Mouse (Mus musculus) forebrain, embryonic 12.5 days (tissue): ENCODE results near the gene Rora. TPM values are rescaled to one million over a fixed set of nuclear protein-coding genes. Genes with fewer than 3 reads are reported as not detected.

Experiments used
- ATAC-seq: fragments of 200-750 bp; cut with Nextera tagmentation; 2 replicates; pipeline ENCODE4 v1.8.0; 2017; ENCODE audit warnings: moderate TSS enrichment; ENCODE audit not compliant: low FRiP score
- H3K27ac ChIP-seq: fragments of 300-500 bp; sonication (generic); 2 replicates; pipeline ENCODE4 v1.5.1; 2016; ENCODE audit warnings: mild to moderate bottlenecking
- H3K27me3 ChIP-seq: fragments of 300-500 bp; sonication (generic); 2 replicates; pipeline ENCODE4 v1.6.1; 2016; ENCODE audit warnings: mild to moderate bottlenecking
- H3K36me3 ChIP-seq: fragments of 300-500 bp; sonication (generic); replicated peaks from 2 replicates; pipeline ENCODE4 v1.6.1; 2016; ENCODE audit warnings: mild to moderate bottlenecking
- H3K4me1 ChIP-seq: fragments of 300-500 bp; sonication (generic); 2 replicates; pipeline ENCODE4 v1.6.1; 2016
- H3K4me2 ChIP-seq: fragments of 300-500 bp; sonication (generic); 2 replicates; pipeline ENCODE4 v1.6.1; 2016; ENCODE audit warnings: mild to moderate bottlenecking, moderate library complexity
- H3K4me3 ChIP-seq: fragments of 300-500 bp; sonication (generic); replicated peaks from 2 replicates; pipeline ENCODE4 v1.5.1; 2016; ENCODE audit warnings: mild to moderate bottlenecking
- H3K9ac ChIP-seq: fragments of 300-500 bp; sonication (generic); 2 replicates; pipeline ENCODE4 v1.6.1; 2016; ENCODE audit warnings: mild to moderate bottlenecking
- H3K9me3 ChIP-seq: fragments of 300-500 bp; sonication (generic); 2 replicates; pipeline ENCODE4 v1.6.1; 2016
- WGBS: fragments of 180-500 bp; shearing (Covaris S2); methylation state at CpG from one replicate; pipeline ENCODE4 v1.1.7; 2016; 5-methylcytosine and 5-hydroxymethylcytosine counted together
- polyA plus RNA-seq: library from polyadenylated mRNA; unstranded; fragments of >200 nt; fragmentation: Nextera tagmentation; extraction: Ambion mirVana; gene quantifications from 2 replicates; pipeline ENCODE4 v1.2.1, GENCODE M21; 2016

Gene Rora
- polyA plus RNA-seq, 1 experiment from 2014 or later = 7.3 TPM

- Histone ChIP-seq H3K27ac (no peak overlapping the region), H3K27me3 (peaks cover 46% of the 10 kb centered on the region), H3K9ac (no peak overlapping the region)
Observed at GRCm38 (mm10) chr9:68976851-68977250, 323.3 kb downstream of the Rora start.

GRCm38 (mm10) chr9:68978656-68979055 lies 325.1 kb downstream of the Rora start:
- WGBS = 70% methylated on average over 4 of the region's 4 CpGs

More at GRCm38 (mm10) chr9:68976851-68977250, 323.3 kb downstream of the Rora start:
- Histone ChIP-seq H3K4me2 (0 out of 2 replicates have a peak overlapping the region, but pooled peaks have one; percentile 6), H3K9me3 (no peaks in the 10 kb centered on the region), H3K4me3 (no peak overlapping the region), H3K4me1 (peaks cover 31% of the 10 kb centered on the region), H3K36me3 (no peaks in the 10 kb centered on the region)
- 6% methylated on average over 4 of the region's 4 CpGs for WGBS
- no peak for ATAC-seq

GRCm38 (mm10) chr9:68980041-68980440 lies 326.5 kb downstream of the Rora start:
- no peak overlapping the region for H3K4me3 ChIP-seq
- no peaks in the 10 kb centered on the region for H3K36me3 ChIP-seq
- H3K27me3 ChIP-seq = peaks cover 55% of the 10 kb centered on the region
- no peak overlapping the region for H3K27ac ChIP-seq
- no peak overlapping the region for H3K9ac ChIP-seq
- no peak for ATAC-seq
- no peaks in the 10 kb centered on the region for H3K9me3 ChIP-seq
- 82% methylated on average over 4 of the region's 4 CpGs for WGBS
- peaks cover 40% of the 10 kb centered on the region for H3K4me1 ChIP-seq
- no peak overlapping the region for H3K4me2 ChIP-seq

More at GRCm38 (mm10) chr9:68978656-68979055, 325.1 kb downstream of the Rora start:
- H3K27ac ChIP-seq = no peak overlapping the region
- peaks cover 38% of the 10 kb centered on the region for H3K4me1 ChIP-seq
- no peaks in the 10 kb centered on the region for H3K36me3 ChIP-seq
- H3K27me3 ChIP-seq = peaks cover 49% of the 10 kb centered on the region
- H3K9me3 ChIP-seq = no peaks in the 10 kb centered on the region
- no peak overlapping the region for H3K4me2 ChIP-seq
- no peak overlapping the region for H3K4me3 ChIP-seq
- no peak for ATAC-seq
- no peak overlapping the region for H3K9ac ChIP-seq

GRCm38 (mm10) chr9:68985046-68985445 lies 331.5 kb downstream of the Rora start:
- Histone ChIP-seq H3K4me2 (no peak overlapping the region), H3K4me3 (no peak overlapping the region), H3K27ac (no peak overlapping the region), H3K9ac (no peak overlapping the region), H3K27me3 (peaks cover 46% of the 10 kb centered on the region), H3K36me3 (no peaks in the 10 kb centered on the region), H3K4me1 (peaks cover 18% of the 10 kb centered on the region), H3K9me3 (no peaks in the 10 kb centered on the region)
- no peak for ATAC-seq
- 86% methylated on average over 6 of the region's 6 CpGs for WGBS

GRCm38 (mm10) chr9:68985796-68986195 lies 332.2 kb downstream of the Rora start:
- no peak overlapping the region for H3K27ac ChIP-seq
- no peaks in the 10 kb centered on the region for H3K36me3 ChIP-seq
- no peaks in the 10 kb centered on the region for H3K9me3 ChIP-seq
- H3K27me3 ChIP-seq = peaks cover 38% of the 10 kb centered on the region
- no peak overlapping the region for H3K4me3 ChIP-seq
- WGBS = 21% methylated on average over 3 of the region's 3 CpGs
- H3K9ac ChIP-seq = no peak overlapping the region
- ATAC-seq = no peak
- H3K4me1 ChIP-seq = peaks cover 18% of the 10 kb centered on the region
- no peak overlapping the region for H3K4me2 ChIP-seq

GRCm38 (mm10) chr9:68987290-68988042 lies 333.9 kb downstream of the Rora start:
- Histone ChIP-seq H3K27ac (no peak overlapping the region), H3K9ac (no peak overlapping the region), H3K4me1 (peaks cover 15% of the 10 kb centered on the region), H3K36me3 (no peaks in the 10 kb centered on the region), H3K4me3 (no peak overlapping the region), H3K9me3 (no peaks in the 10 kb centered on the region), H3K4me2 (no peak overlapping the region), H3K27me3 (peaks cover 30% of the 10 kb centered on the region)
- ATAC-seq = no peak
- WGBS = 80% methylated on average over 6 of the region's 6 CpGs

- Histone ChIP-seq H3K27ac (no peak overlapping the region), H3K9me3 (no peaks in the 10 kb centered on the region), H3K9ac (no peak overlapping the region), H3K36me3 (no peaks in the 10 kb centered on the region), H3K4me2 (no peak overlapping the region), H3K4me3 (no peak overlapping the region), H3K27me3 (peaks cover 30% of the 10 kb centered on the region), H3K4me1 (peaks cover 14% of the 10 kb centered on the region)
- 81% methylated on average over 13 of the region's 13 CpGs for WGBS
- no peak for ATAC-seq
Observed at GRCm38 (mm10) chr9:68988162-68988911, 334.8 kb downstream of the Rora start.

- H3K27me3 ChIP-seq = peaks cover 15% of the 10 kb centered on the region
Observed at GRCm38 (mm10) chr9:68989885-68990449, 336.4 kb downstream of the Rora start.

GRCm38 (mm10) chr9:68993881-68994280 lies 340.3 kb downstream of the Rora start:
- Histone ChIP-seq H3K27ac (no peak overlapping the region), H3K4me2 (no peak overlapping the region), H3K9me3 (peaks cover 2% of the 10 kb centered on the region; the same call in 1 of the 2 replicates), H3K9ac (no peak overlapping the region), H3K36me3 (no peaks in the 10 kb centered on the region), H3K4me1 (peaks cover 4% of the 10 kb centered on the region; the same call in 1 of the 2 replicates), H3K4me3 (no peak overlapping the region), H3K27me3 (no peaks in the 10 kb centered on the region)
- WGBS = 68% methylated on average over 2 of the region's 2 CpGs
- no peak for ATAC-seq

More at GRCm38 (mm10) chr9:68989885-68990449, 336.4 kb downstream of the Rora start:
- Histone ChIP-seq H3K9me3 (no peaks in the 10 kb centered on the region), H3K4me2 (no peak overlapping the region), H3K4me1 (peaks cover 12% of the 10 kb centered on the region), H3K27ac (no peak overlapping the region), H3K9ac (no peak overlapping the region), H3K4me3 (no peak overlapping the region), H3K36me3 (no peaks in the 10 kb centered on the region)
- no peak for ATAC-seq
- 45% methylated on average over 7 of the region's 7 CpGs for whole genome bisulfite sequencing

- Histone ChIP-seq H3K4me3 (no peak overlapping the region), H3K9me3 (peaks cover 2% of the 10 kb centered on the region; the same call in 1 of the 2 replicates), H3K27ac (no peak overlapping the region), H3K36me3 (no peaks in the 10 kb centered on the region), H3K4me1 (no peaks in the 10 kb centered on the region), H3K9ac (no peak overlapping the region), H3K27me3 (no peaks in the 10 kb centered on the region), H3K4me2 (no peak overlapping the region)
- ATAC-seq = no peak
- WGBS = 73% methylated on average over 9 of the region's 9 CpGs
Observed at GRCm38 (mm10) chr9:68998961-68999360, 345.4 kb downstream of the Rora start.

- no peak for ATAC-seq
- Histone ChIP-seq H3K4me3 (no peak overlapping the region), H3K27me3 (no peaks in the 10 kb centered on the region), H3K4me2 (no peak overlapping the region), H3K9ac (no peak overlapping the region), H3K36me3 (no peaks in the 10 kb centered on the region), H3K4me1 (no peaks in the 10 kb centered on the region), H3K27ac (no peak overlapping the region), H3K9me3 (no peaks in the 10 kb centered on the region)
- WGBS = 78% methylated on average over 9 of the region's 9 CpGs
Observed at GRCm38 (mm10) chr9:69004514-69004913, 350.9 kb downstream of the Rora start.

GRCm38 (mm10) chr9:69006666-69007065 lies 353.1 kb downstream of the Rora start:
- no peak overlapping the region for H3K9ac ChIP-seq
- no peak overlapping the region for H3K27ac ChIP-seq
- ATAC-seq = no peak
- H3K9me3 ChIP-seq = no peaks in the 10 kb centered on the region
- H3K4me2 ChIP-seq = no peak overlapping the region
- H3K4me3 ChIP-seq = no peak overlapping the region
- no peaks in the 10 kb centered on the region for H3K36me3 ChIP-seq
- H3K27me3 ChIP-seq = no peaks in the 10 kb centered on the region
- H3K4me1 ChIP-seq = no peaks in the 10 kb centered on the region
- WGBS = 87% methylated on average over 3 of the region's 3 CpGs
